Mouse (Mus musculus) gastrocnemius, postnatal 25 days (tissue): ENCODE results near the gene Mmp28. TPM values are rescaled to one million over a fixed set of nuclear protein-coding genes. Genes with fewer than 3 reads are reported as not detected.

Experiments used
- DNase-seq: peaks from one replicate; pipeline ENCODE4 v3.0.0; 2022
- long read RNA-seq, 2 experiments: library from polyadenylated mRNA; stranded (forward); transcript quantifications; one replicate each; pipeline ENCODE4 v2.0.0; 2021
- total RNA-seq, 2 experiments: library from RNA; stranded (reverse); gene quantifications; 1 replicate in 1 of 2; 2 replicates in 1 of 2; pipeline ENCODE4 v1.2.3; 2021

Mmp28 gene
- 1 to 10 TPM; 2.5 to 4.5 TPM for total RNA-seq
- long read RNA-seq, experiment 1 = 0 reads
- long read RNA-seq, experiment 2 = 0 reads

DNA sequence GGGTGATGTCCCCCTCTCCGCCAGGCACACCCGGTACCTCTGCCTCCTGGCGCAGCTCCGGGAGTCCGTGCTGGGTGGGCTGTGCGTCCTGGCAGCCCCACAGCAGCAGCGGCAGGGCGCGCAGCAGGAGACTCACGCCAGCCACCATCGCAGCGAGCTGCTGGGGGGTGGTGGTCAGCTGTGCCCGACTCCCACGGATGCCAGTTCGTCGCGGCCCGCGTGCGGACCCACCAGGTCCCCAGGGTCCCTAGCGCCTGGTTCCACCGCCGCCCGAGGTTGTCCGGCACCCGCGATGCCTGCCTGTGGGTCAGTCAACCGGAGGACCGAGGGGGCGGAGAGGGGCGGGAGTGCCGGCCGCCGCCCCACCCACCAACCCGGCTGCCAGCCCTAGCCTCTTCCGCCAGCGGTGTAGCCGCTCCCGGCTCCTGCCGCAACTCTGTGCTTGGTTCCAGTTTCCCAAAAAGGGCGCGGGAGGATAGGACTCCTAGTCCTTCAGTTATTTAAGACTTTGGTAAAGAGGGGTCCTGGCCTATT, at the start of gene Mmp28:
Gene Mmp28, minus strand, starts transcription at position 361 of the 534 bp plus-strand sequence.
- DNase-seq = peak; percentile 66

GRCm38 (mm10) chr11:83509521-83509920, 46.6 kb upstream of the Mmp28 start:
- no peak for DNase-seq

DNA sequence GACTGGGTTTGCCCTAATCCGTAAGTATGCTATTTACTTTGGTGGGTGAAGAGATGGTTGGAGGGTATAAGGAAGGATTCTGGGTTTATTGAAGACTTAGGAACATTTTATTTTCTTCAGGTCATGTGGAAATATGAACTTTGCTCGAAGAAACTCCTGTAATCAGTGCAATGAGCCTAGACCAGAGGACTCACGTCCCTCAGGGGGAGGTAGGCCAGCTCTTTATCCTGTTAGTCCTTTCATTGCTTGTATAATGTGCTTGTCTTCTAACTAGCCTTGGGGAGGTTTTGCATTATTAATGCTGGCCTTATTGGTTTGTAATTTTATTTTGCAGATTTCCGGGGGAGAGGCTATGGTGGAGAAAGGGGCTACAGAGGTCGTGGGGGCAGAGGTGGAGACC, 41.4 kb upstream of the Mmp28 start:
- no peak for DNase-seq

DNA sequence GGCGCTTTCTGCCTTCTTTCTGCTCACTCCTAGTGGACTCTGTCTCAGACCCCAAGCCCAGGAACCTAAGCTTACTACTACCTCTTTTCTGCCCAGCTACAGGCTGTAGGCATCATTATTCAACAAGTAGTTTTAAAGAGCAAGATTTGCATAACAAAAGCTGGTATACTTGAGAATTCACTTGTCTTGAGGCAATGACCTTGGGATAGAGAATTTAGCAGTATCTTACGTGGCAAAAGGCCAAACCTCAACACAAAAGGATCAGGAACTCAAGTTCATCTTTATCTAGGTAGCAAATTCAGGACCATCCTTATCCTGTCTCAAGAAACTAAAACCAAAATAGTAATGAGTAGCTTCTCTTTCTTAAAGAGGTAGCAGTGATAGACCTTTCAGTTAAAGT, 32.7 kb upstream of the Mmp28 start:
- DNase-seq = no peak

GRCm38 (mm10) chr11:83491488-83491887, 28.6 kb upstream of the Mmp28 start:
- DNase-seq = no peak

GRCm38 (mm10) chr11:83473235-83474016, 10.6 kb upstream of the Mmp28 start:
- DNase-seq = no peak

- peak; percentile 99 for DNase-seq
Observed at GRCm38 (mm10) chr11:83472324-83473234, 9.7 kb upstream of the Mmp28 start, which contains the start of gene Taf15. Gene Taf15 (plus strand): TSS chr11:83473086.

DNA sequence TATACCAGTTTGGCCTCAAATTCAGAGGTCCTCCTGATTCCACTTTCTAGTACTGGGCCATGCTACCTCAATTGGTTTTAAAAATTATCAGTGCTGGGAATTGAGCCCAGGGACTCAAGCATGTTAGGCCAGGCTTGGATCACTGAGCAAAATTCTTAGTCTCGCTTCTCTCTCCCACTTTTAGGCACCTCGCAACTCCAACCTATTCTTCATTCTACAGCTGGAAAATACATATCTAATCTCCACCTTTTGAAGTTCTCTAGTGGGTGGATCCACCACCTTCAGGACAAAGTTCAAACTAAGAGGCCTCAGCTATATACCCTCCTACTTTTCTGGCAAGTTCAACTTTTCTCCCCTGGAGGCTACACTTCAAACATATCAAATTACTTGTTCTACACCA, 8.9 kb upstream of the Mmp28 start:
- DNase-seq = no peak

DNA sequence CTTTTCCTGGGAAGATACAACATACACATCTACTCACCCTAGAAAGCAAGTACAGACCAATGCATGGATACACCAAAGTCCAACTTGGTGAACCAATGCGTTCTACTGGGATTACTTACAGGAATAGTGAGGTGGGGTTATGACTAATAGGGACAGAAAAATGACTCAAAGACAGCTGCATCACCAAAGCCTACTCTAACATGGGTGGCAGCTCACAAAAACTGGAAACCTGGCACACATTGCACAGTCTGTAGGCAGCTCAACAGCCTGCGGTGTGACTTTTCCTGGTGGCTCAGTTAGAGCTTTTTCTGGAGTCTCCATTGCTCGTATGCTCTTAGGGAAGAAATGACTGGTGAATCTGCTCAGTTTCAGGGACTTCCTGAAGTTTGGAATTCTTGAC, 5.9 kb upstream of the Mmp28 start:
- DNase-seq = no peak

- peak; percentile 80 for DNase-seq
Observed at GRCm38 (mm10) chr11:83467120-83467652, 4.3 kb upstream of the Mmp28 start.

DNA sequence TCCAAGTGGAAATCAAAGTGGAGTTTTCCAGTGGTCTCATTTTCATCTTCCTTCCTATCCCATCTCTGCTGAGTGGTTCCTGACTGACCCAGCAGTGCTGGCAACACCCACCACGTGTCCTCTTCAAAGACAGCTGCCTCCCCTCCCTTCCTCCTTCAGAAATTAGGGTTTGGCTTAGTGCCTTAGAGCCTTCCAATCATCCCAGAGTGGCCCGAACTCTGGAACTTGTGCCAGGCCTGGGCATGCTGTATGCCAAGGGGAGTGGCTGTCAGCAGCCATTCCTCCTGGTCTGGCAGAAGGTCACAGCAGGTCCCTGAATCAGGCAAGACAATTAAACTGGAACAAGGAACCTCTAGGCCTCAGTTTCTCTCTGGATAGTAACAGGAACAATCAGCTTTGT, 3.1 kb upstream of the Mmp28 start:
- DNase-seq = peak; percentile 32

GRCm38 (mm10) chr11:83461462-83462027, 1.3 kb downstream of the Mmp28 start:
- DNase-seq = no peak

DNA sequence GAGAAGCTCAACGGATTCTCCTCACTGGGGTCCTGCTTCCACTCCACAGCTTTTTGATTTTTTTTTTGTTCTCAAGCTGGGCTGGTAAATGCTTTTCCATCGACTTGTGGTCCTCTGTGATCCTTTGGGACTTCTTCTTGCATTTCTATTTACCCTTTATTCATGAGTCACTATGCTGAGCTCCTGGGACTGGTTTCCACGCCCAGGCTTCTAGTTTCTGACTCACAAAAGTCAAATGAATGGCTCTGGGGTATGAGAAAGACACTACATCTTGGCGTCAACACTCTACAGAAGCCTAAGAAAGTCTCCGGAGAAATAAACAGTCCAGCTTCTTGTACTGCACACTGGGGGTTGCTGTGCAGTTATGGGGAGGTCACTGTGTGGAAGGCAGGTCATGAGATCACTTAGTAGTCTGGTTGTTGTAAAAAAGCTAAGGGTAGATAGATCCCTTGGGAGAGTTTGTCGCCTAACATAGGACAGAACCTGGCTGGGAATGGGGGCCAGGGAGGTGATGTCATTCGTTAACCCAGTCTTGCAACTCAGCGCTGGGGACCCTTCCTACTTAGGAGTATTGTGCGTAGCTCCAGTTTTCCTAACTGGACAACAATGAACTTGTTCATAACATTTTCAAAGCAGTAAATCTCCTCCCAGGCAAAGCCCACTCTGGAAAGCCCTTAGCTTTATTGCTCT, 4.8 kb downstream of the Mmp28 start:
- peak; percentile 30 for DNase-seq

DNA sequence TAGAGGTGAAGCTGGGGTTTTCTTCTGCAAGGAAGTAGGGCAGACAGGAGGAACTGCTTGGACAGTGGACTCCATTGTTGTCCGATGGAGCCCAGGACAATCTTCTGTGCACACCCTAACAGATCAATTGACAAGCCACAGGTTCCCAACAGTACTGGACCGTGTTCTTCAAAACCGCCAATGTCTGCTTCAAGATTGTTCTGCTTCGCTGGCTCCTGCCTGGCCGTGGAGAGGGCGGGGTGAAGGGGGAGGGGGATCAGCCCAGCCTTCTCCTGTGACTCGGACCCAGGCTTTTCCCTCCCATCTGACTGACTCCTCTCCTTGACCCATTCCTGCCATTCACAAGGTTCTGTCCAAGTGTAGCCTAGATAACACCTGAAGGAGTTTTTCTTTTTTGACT, 5.6 kb downstream of the Mmp28 start:
- DNase-seq = no peak

GRCm38 (mm10) chr11:83455608-83456007, 7.3 kb downstream of the Mmp28 start:
- no peak for DNase-seq

- peak; percentile 28 for DNase-seq
Observed at GRCm38 (mm10) chr11:83454548-83454947, 8.3 kb downstream of the Mmp28 start.

DNA sequence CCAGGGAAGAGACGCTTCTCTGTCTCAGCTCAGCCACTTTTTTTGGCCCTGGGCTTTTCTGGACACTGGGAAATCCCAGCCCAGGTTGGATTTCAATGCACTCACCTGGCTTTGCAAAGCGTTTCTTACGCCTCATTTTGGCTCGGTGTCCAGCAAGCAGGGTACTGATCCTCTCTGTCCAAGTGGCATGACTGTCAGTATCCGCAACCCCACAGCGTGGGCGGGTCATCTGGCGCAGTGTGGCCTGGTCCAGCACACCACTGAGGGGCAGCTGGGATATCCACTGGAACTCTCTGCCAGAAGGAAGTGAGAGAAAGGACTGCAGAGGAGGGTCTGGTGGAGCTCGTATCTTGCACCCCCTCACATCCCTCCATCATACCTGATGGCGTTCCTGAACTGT, 11.6 kb downstream of the Mmp28 start:
- DNase-seq = no peak

DNA sequence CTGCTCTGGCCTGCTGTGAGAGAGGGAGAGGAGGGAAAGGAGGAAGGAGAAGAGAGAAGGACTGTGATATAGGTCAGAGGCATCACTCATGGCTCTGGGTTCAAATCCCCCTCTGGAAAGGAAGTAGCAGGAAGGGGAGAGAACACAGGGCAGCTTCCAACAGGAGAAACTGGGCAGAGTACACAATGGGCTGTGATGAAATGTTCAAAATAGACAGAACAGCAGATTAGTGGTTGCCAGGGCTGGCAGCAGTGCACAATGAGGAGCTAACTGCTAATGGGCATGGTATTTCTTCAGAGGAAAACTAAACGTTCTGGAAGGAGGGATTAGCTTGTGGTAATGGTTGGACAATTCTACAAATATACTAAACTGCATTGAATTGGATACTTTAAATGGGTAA, 12.3 kb downstream of the Mmp28 start:
- no peak for DNase-seq

- no peak for DNase-seq
Observed at GRCm38 (mm10) chr11:83449298-83449697, 13.6 kb downstream of the Mmp28 start.

DNA sequence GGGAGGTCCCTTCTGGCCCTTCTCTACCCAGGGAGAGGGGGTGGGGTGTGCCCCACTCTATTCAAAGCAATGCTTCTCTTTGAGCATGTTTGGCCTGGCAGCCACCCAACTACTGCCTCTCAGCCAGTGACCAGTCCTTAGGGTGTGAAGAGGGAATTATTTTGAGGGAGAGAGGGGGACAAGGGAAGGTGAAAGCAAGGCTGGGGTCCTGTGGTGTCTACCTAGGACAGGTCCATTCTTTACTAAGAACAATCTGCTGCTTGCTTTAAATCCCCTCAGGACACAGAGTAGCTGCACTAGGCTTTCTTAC, 14.0 kb downstream of the Mmp28 start:
- DNase-seq = no peak

- DNase-seq = peak; percentile 62
Observed at GRCm38 (mm10) chr11:83448021-83448926, 14.6 kb downstream of the Mmp28 start.
